Mouse (Mus musculus): ENCODE measurements around the gene Mrtfb. TPM values are rescaled to one million over a fixed set of nuclear protein-coding genes. Genes with fewer than 3 reads are reported as not detected.

Gene Mrtfb
- polyA plus RNA-seq, 1 experiment = 8.5 TPM

DNA sequence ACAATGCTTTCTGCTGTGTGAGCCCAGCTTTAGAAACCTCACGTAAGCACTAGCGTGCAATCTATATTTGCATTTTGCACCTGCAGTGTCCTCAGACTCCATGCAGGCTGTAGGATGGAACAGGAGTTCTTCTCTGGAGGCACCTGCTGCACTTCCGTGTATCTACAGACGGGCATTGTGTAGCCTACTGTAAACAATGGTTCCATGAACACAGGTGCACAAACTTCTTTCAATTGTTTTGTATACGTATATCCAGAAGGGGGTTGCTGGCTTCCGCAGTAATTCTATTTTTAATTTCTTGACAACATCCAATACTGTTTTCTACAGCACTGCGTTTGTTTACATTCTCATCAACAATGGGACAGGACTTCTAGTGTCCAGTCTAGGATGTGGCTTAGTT lies 24.2 kb upstream of the Mrtfb start:
- no peaks in the 10 kb centered on the region for H3K27me3 ChIP-seq (ENCODE audit: control insufficient read depth, insufficient read depth, low read length)
- H3K36me3 ChIP-seq (ENCODE audit: control insufficient read depth, insufficient read depth, low read length) = no peaks in the 10 kb centered on the region
- TF ChIP-seq CTCF (IDR thresholded peaks at IDR 0.05; ENCODE audit: extremely low read depth, insufficient read length, insufficient replicate concordance, low read depth, low read length) = no peak
- no peak for TF ChIP-seq POLR2A (IDR thresholded peaks at IDR 0.05; ENCODE audit: low read depth, low read length)
- H3K4me3 ChIP-seq (ENCODE audit: low read depth, low read length) = no peak overlapping the region
- WGBS = 61% methylated on average over 7 of the region's 7 CpGs
- no peak overlapping the region for H3K27ac ChIP-seq (ENCODE audit: insufficient read depth, low read depth, low read length)
- H3K4me1 ChIP-seq (ENCODE audit: control insufficient read depth, insufficient read depth, insufficient read length, low read length) = peaks cover 6% of the 10 kb centered on the region; the same call in 1 of the 2 replicates

DNA sequence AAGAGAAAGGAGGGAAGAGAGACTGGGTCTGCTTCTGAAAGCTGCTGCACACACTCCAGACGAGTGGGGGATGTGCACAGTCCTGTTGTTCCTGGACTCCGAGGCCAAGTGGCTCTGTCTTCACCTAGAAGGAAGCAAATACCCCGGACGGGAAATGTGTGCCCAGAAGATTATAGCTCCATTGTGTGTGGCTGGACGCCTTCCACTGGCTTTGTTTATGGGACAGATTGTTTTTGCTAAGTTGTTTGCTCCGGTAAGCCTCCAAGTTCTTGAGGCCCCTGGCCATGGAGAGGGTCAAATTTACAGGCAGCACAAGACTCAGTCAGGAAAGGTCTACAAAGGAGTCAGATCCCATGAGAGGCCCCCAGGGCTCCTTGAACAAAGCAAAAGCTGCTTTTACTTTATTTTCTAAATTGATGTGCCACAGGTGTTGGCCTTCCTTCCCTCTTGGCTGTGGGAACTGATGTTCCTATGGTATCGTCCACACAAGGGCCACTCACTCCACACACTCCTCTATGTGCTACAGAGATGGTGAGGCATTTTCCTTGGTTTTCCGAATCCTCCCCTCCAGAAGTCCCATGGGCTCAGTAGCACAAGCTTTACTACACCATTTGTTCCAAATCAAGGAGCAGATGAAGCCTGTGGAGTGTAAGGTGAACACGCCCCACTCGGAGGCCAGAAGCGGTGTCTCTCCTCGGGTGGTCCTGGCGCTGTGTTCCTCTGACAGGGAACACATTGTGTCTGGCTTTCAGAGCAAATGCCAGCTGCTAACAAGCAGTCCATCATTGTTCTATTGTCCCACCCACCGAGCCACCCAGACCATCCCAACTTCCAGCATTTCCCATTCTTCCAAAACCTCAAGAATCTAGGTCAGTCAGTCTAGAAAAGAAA lies 23.1 kb upstream of the Mrtfb start:
- Histone ChIP-seq H3K4me1 (ENCODE audit: control insufficient read depth, insufficient read depth, insufficient read length, low read length) (peaks cover 6% of the 10 kb centered on the region; the same call in 1 of the 2 replicates), H3K36me3 (ENCODE audit: control insufficient read depth, insufficient read depth, low read length) (no peaks in the 10 kb centered on the region), H3K4me3 (ENCODE audit: low read depth, low read length) (no peak overlapping the region), H3K27ac (ENCODE audit: insufficient read depth, low read depth, low read length) (peak overlapping the region; percentile 57), H3K27me3 (ENCODE audit: control insufficient read depth, insufficient read depth, low read length) (no peaks in the 10 kb centered on the region)
- TF ChIP-seq POLR2A (IDR thresholded peaks at IDR 0.05; ENCODE audit: low read depth, low read length) = no peak
- TF ChIP-seq CTCF (IDR thresholded peaks at IDR 0.05; ENCODE audit: extremely low read depth, insufficient read length, insufficient replicate concordance, low read depth, low read length) = no peak
- WGBS = 74% methylated on average over 14 of the region's 14 CpGs

DNA sequence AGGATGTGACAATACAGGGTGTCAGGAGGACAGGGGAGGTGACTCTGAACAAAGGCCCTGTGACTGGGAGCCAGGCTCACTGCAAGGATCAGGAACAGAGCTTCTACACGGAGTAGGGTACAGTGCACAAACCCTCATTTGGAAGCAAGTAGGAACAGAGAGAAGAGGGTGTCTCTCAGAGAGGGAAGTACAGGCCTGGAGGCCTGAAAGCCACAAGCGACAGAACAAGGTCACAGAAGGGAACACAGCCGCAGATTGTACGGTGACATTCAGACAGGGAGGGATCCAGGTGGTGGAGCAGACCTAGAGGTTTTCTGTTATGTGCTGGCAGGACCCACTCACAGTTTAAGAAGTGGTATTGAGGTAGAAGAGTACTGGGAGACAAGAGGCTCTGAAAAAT lies 17.2 kb upstream of the Mrtfb start:
- 71% methylated on average over 4 of the region's 4 CpGs for WGBS
- Histone ChIP-seq H3K4me1 (ENCODE audit: control insufficient read depth, insufficient read depth, insufficient read length, low read length) (no peaks in the 10 kb centered on the region; the same call in 1 of the 2 replicates), H3K36me3 (ENCODE audit: control insufficient read depth, insufficient read depth, low read length) (no peaks in the 10 kb centered on the region), H3K4me3 (ENCODE audit: low read depth, low read length) (no peak overlapping the region), H3K27me3 (ENCODE audit: control insufficient read depth, insufficient read depth, low read length) (no peaks in the 10 kb centered on the region), H3K27ac (ENCODE audit: insufficient read depth, low read depth, low read length) (no peak overlapping the region)
- TF ChIP-seq CTCF (IDR thresholded peaks at IDR 0.05; ENCODE audit: extremely low read depth, insufficient read length, insufficient replicate concordance, low read depth, low read length) = no peak
- TF ChIP-seq POLR2A (IDR thresholded peaks at IDR 0.05; ENCODE audit: low read depth, low read length) = no peak

DNA sequence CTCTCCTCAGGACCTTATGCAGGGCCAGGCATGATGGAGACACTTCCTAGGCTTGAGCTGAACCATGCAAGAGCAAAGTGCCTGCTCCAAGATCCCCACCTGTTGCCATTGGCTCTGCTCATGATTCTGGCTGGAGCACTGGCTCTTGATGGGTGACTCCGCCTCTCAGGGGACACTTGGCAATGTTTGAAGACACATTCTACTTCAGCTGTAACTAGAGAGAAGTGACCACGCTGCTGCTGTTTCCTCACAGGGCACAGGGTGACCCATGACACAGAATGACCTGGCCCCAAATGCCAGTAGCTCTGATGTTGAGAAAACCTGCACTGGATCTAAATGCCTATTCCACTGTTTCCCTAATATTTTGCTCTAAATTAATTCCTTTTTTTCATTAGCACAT lies 16.7 kb upstream of the Mrtfb start:
- 72% methylated on average over 2 of the region's 2 CpGs for WGBS
- H3K27me3 ChIP-seq (ENCODE audit: control insufficient read depth, insufficient read depth, low read length) = no peaks in the 10 kb centered on the region
- no peak overlapping the region for H3K27ac ChIP-seq (ENCODE audit: insufficient read depth, low read depth, low read length)
- H3K36me3 ChIP-seq (ENCODE audit: control insufficient read depth, insufficient read depth, low read length) = no peaks in the 10 kb centered on the region
- H3K4me1 ChIP-seq (ENCODE audit: control insufficient read depth, insufficient read depth, insufficient read length, low read length) = no peaks in the 10 kb centered on the region; the same call in 1 of the 2 replicates
- H3K4me3 ChIP-seq (ENCODE audit: low read depth, low read length) = no peak overlapping the region
- TF ChIP-seq POLR2A (IDR thresholded peaks at IDR 0.05; ENCODE audit: low read depth, low read length) (no peak), CTCF (IDR thresholded peaks at IDR 0.05; ENCODE audit: extremely low read depth, insufficient read length, insufficient replicate concordance, low read depth, low read length) (no peak)

DNA sequence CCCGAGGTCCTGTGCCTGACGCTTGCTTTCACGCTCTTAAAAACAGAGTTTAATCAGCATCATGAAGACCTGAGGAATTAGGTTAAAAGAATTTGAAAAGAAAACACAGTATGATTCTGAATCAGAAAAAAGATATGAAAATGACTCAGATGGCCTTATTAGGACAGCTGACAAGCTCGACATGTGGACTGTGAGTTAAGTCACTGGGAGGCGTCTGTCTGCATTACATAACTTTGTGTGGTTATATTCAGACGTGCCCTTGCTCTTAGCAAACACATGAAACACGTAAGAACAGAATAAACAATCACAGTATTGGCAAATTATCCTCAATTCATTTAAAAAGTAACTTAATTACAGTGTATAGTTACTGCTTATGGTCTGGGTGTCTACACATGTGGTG lies 16.0 kb upstream of the Mrtfb start:
- Histone ChIP-seq H3K36me3 (ENCODE audit: control insufficient read depth, insufficient read depth, low read length) (no peaks in the 10 kb centered on the region), H3K4me3 (ENCODE audit: low read depth, low read length) (no peak overlapping the region), H3K27ac (ENCODE audit: insufficient read depth, low read depth, low read length) (no peak overlapping the region), H3K4me1 (ENCODE audit: control insufficient read depth, insufficient read depth, insufficient read length, low read length) (no peaks in the 10 kb centered on the region; the same call in 1 of the 2 replicates), H3K27me3 (ENCODE audit: control insufficient read depth, insufficient read depth, low read length) (no peaks in the 10 kb centered on the region)
- no peak for TF ChIP-seq POLR2A (IDR thresholded peaks at IDR 0.05; ENCODE audit: low read depth, low read length)
- TF ChIP-seq CTCF (IDR thresholded peaks at IDR 0.05; ENCODE audit: extremely low read depth, insufficient read length, insufficient replicate concordance, low read depth, low read length) = no peak
- 22% methylated on average over 7 of the region's 7 CpGs for WGBS

DNA sequence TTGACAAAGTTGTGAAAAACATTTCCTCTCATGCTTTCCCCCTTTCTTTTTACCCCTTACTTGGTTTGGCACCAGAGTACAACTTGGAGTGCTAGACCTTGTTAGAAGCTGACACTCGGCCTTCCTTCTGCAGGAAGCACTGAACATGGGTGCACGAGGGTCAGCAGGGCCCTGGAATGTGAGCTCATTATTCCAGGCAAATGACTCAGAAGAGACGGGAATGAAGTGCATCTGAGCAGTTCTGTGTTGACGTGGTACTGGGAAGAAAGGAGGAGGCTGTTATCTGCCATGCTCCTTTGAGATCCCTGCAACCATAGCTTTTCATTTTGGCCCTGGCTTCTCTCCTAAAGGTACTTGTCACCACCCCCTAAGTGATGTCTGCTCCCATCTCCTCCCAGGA lies 10.6 kb upstream of the Mrtfb start:
- H3K4me3 ChIP-seq (ENCODE audit: low read depth, low read length) = no peak overlapping the region
- H3K4me1 ChIP-seq (ENCODE audit: control insufficient read depth, insufficient read depth, insufficient read length, low read length) = no peaks in the 10 kb centered on the region; the same call in 1 of the 2 replicates
- no peak for TF ChIP-seq CTCF (IDR thresholded peaks at IDR 0.05; ENCODE audit: extremely low read depth, insufficient read length, insufficient replicate concordance, low read depth, low read length)
- TF ChIP-seq POLR2A (IDR thresholded peaks at IDR 0.05; ENCODE audit: low read depth, low read length) = no peak
- H3K27ac ChIP-seq (ENCODE audit: insufficient read depth, low read depth, low read length) = no peak overlapping the region
- no peaks in the 10 kb centered on the region for H3K36me3 ChIP-seq (ENCODE audit: control insufficient read depth, insufficient read depth, low read length)
- 73% methylated on average over 4 of the region's 4 CpGs for WGBS
- no peaks in the 10 kb centered on the region for H3K27me3 ChIP-seq (ENCODE audit: control insufficient read depth, insufficient read depth, low read length)

DNA sequence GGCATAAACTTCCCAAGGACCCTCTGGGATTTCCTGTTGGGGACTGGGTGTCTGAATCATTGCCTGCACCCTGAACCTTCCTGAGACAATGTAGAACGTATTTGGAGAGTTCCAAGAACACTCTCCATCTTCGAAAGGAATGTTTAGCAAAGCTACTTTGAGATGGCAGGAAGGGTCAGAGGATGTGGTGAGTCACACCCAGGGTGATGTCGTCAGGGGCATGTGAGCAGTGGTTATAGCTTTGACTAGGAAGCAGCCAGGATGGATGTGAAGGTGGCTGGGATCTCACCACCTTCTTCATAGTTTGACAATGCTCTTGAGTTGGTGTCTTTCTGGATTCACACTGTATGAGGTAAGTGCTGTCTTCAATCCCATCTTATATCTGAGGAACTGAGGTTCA lies 9.4 kb upstream of the Mrtfb start:
- no peak overlapping the region for H3K27ac ChIP-seq (ENCODE audit: insufficient read depth, low read depth, low read length)
- H3K36me3 ChIP-seq (ENCODE audit: control insufficient read depth, insufficient read depth, low read length) = no peaks in the 10 kb centered on the region
- TF ChIP-seq CTCF (IDR thresholded peaks at IDR 0.05; ENCODE audit: extremely low read depth, insufficient read length, insufficient replicate concordance, low read depth, low read length) (no peak), POLR2A (IDR thresholded peaks at IDR 0.05; ENCODE audit: low read depth, low read length) (no peak)
- H3K27me3 ChIP-seq (ENCODE audit: control insufficient read depth, insufficient read depth, low read length) = no peaks in the 10 kb centered on the region
- H3K4me3 ChIP-seq (ENCODE audit: low read depth, low read length) = no peak overlapping the region
- H3K4me1 ChIP-seq (ENCODE audit: control insufficient read depth, insufficient read depth, insufficient read length, low read length) = no peaks in the 10 kb centered on the region; the same call in 1 of the 2 replicates
- WGBS = 71% methylated on average over 3 of the region's 3 CpGs

Measured in small intestine, adult 2 months (tissue).